Mouse (Mus musculus) neural tube, embryonic 11.5 days (tissue): Measurements from ENCODE around the gene Gm36079. TPM values are rescaled to one million over a fixed set of nuclear protein-coding genes. Genes with fewer than 3 reads are reported as not detected.
"Not testable (repeated sequence)": the region's sequence is repeated elsewhere in the genome, so short reads cannot be mapped to it uniquely, and the experiment has no call there.

ENCODE experiments used
- ATAC-seq: fragments of 200-750 bp; cut with Nextera tagmentation; 2 replicates; pipeline ENCODE4 v1.8.0; 2017; ENCODE audit warnings: moderate number of reproducible peaks, mild to moderate bottlenecking, moderate TSS enrichment, moderate library complexity; ENCODE audit not compliant: insufficient read depth, low FRiP score, low TSS enrichment
- DNase-seq: peaks from one replicate; pipeline ENCODE4 v3.0.0-alpha.2; 2015; ENCODE audit warnings: low spot score
- H3K27ac ChIP-seq: fragments of 300-500 bp; sonication (generic); 2 replicates; pipeline ENCODE4 v1.5.1; 2014; ENCODE audit warnings: low read depth, mild to moderate bottlenecking, low read length
- H3K27me3 ChIP-seq: fragments of 300-500 bp; sonication (generic); 2 replicates; pipeline ENCODE4 v1.6.1; 2014; ENCODE audit warnings: mild to moderate bottlenecking, low read length, mixed read lengths; ENCODE audit not compliant: control insufficient read depth, insufficient read depth
- H3K36me3 ChIP-seq: fragments of 300-500 bp; sonication (generic); 2 replicates; pipeline ENCODE4 v1.6.1; 2014; ENCODE audit warnings: mild to moderate bottlenecking, low read length, moderate library complexity, mixed read lengths; ENCODE audit not compliant: control insufficient read depth, insufficient read depth
- H3K4me1 ChIP-seq: fragments of 300-500 bp; sonication (generic); 2 replicates; pipeline ENCODE4 v1.6.1; 2014; ENCODE audit warnings: low read length, mixed read lengths; ENCODE audit not compliant: control insufficient read depth, insufficient read depth
- H3K4me2 ChIP-seq: fragments of 300-500 bp; sonication (generic); 2 replicates; pipeline ENCODE4 v1.6.1; 2014; ENCODE audit warnings: low read depth, mild to moderate bottlenecking, moderate library complexity
- H3K4me3 ChIP-seq: fragments of 300-500 bp; sonication (generic); 2 replicates; pipeline ENCODE4 v1.5.1; 2014; ENCODE audit warnings: low read depth, low read length
- H3K9ac ChIP-seq: fragments of 300-500 bp; sonication (generic); 2 replicates; pipeline ENCODE4 v1.6.1; 2014; ENCODE audit warnings: mild to moderate bottlenecking, low read length
- H3K9me3 ChIP-seq: fragments of 300-500 bp; sonication (generic); 2 replicates; pipeline ENCODE4 v1.6.1; 2016; ENCODE audit warnings: low read length; ENCODE audit not compliant: control insufficient read depth
- WGBS: fragments of 180-500 bp; shearing (Covaris S2); extraction: QIAGEN DNeasy Blood & Tissue Kit; methylation state at CpG from one replicate; pipeline ENCODE4 v1.1.7; 2014; 5-methylcytosine and 5-hydroxymethylcytosine counted together
- polyA plus RNA-seq: library from polyadenylated mRNA; unstranded; fragments of >200 nt; fragmentation: Nextera tagmentation; extraction: Ambion mirVana; gene quantifications from 2 replicates; pipeline ENCODE4 v1.2.1, GENCODE M21; 2014

Gene Gm36079
- polyA plus RNA-seq, 1 experiment from 2014 or later, result not detected

- not testable (repeated sequence) for ATAC-seq, H3K9ac ChIP-seq, H3K9me3 ChIP-seq, H3K4me3 ChIP-seq, H3K4me2 ChIP-seq, H3K36me3 ChIP-seq, H3K4me1 ChIP-seq, H3K27ac ChIP-seq
- peak; percentile 9 for DNase-seq
- peaks cover 12% of the 10 kb centered on the region for H3K27me3 ChIP-seq
- WGBS, result under 1% methylated on average over 10 of the region's 11 CpGs
These were observed 557 bp upstream of the Gm36079 start for GRCm38 (mm10) chr13:120027368-120027767.

- not testable (repeated sequence) for H3K9me3 ChIP-seq, H3K4me1 ChIP-seq, DNase-seq, H3K4me3 ChIP-seq, H3K4me2 ChIP-seq, H3K9ac ChIP-seq, H3K36me3 ChIP-seq, H3K27ac ChIP-seq
- H3K27me3 ChIP-seq, result peaks cover 12% of the 10 kb centered on the region
- WGBS, result 0% methylated on average over 3 of the region's 13 CpGs
- peak; percentile 50; the same call in 1 of the 2 replicates for ATAC-seq
These were observed 438 bp downstream of the Gm36079 start for GRCm38 (mm10) chr13:120026373-120026772.

GRCm38 (mm10) chr13:120025576-120025975 lies 1.2 kb downstream of the Gm36079 start:
- peak; percentile 4 for DNase-seq
- H3K36me3 ChIP-seq, H3K4me3 ChIP-seq, H3K9ac ChIP-seq, ATAC-seq, H3K4me1 ChIP-seq, H3K27ac ChIP-seq, H3K4me2 ChIP-seq, H3K9me3 ChIP-seq: not testable (repeated sequence)
- H3K27me3 ChIP-seq, result peaks cover 12% of the 10 kb centered on the region
- WGBS, result 10% methylated on average over 4 of the region's 4 CpGs

GRCm38 (mm10) chr13:120025004-120025403 lies 1.8 kb downstream of the Gm36079 start:
- H3K27ac ChIP-seq, H3K4me3 ChIP-seq, H3K4me1 ChIP-seq, H3K4me2 ChIP-seq, H3K9me3 ChIP-seq, ATAC-seq, H3K9ac ChIP-seq, H3K36me3 ChIP-seq: not testable (repeated sequence)
- peaks cover 12% of the 10 kb centered on the region for H3K27me3 ChIP-seq
- DNase-seq, result peak; percentile 10
- 3% methylated on average over 19 of the region's 21 CpGs for WGBS

- not testable (repeated sequence) for H3K4me3 ChIP-seq, H3K9ac ChIP-seq, ATAC-seq, H3K4me2 ChIP-seq, H3K4me1 ChIP-seq, H3K27ac ChIP-seq, H3K36me3 ChIP-seq, H3K9me3 ChIP-seq
- H3K27me3 ChIP-seq, result peaks cover 12% of the 10 kb centered on the region
- peak; percentile 7 for DNase-seq
- WGBS, result 8% methylated on average over 9 of the region's 9 CpGs
These were observed 2.2 kb downstream of the Gm36079 start for GRCm38 (mm10) chr13:120024581-120024980.

GRCm38 (mm10) chr13:120021477-120021876 lies 5.3 kb downstream of the Gm36079 start:
- not testable (repeated sequence) for H3K4me3 ChIP-seq, H3K27ac ChIP-seq, H3K4me2 ChIP-seq, H3K36me3 ChIP-seq, DNase-seq, H3K9ac ChIP-seq, H3K4me1 ChIP-seq, H3K9me3 ChIP-seq
- WGBS, result no CpG with 5 or more reads among the region's 1 CpGs
- ATAC-seq, result peak; percentile 31; the same call in 1 of the 2 replicates
- H3K27me3 ChIP-seq, result peaks cover 12% of the 10 kb centered on the region

- not testable (repeated sequence) for H3K4me3 ChIP-seq, H3K4me2 ChIP-seq, H3K36me3 ChIP-seq, H3K27ac ChIP-seq, H3K27me3 ChIP-seq, H3K9ac ChIP-seq, H3K9me3 ChIP-seq, H3K4me1 ChIP-seq
- DNase-seq (peak; percentile 4), ATAC-seq (peak; percentile 45; the same call in 1 of the 2 replicates)
- WGBS, result 6% methylated on average over 8 of the region's 32 CpGs
These were observed 11.3 kb downstream of the Gm36079 start for GRCm38 (mm10) chr13:120015348-120016007.

GRCm38 (mm10) chr13:120013962-120014361 lies 12.8 kb downstream of the Gm36079 start:
- no CpG with 5 or more reads among the region's 2 CpGs for WGBS
- not testable (repeated sequence) for H3K27ac ChIP-seq, H3K4me2 ChIP-seq, H3K4me3 ChIP-seq, DNase-seq, H3K27me3 ChIP-seq, H3K36me3 ChIP-seq, H3K9me3 ChIP-seq, ATAC-seq, H3K4me1 ChIP-seq, H3K9ac ChIP-seq

- not testable (repeated sequence) for DNase-seq, ATAC-seq, H3K4me3 ChIP-seq, H3K9ac ChIP-seq, H3K4me2 ChIP-seq, H3K9me3 ChIP-seq, H3K4me1 ChIP-seq, H3K36me3 ChIP-seq, H3K27ac ChIP-seq, H3K27me3 ChIP-seq
- no CpG with 5 or more reads among the region's 5 CpGs for WGBS
These were observed 13.3 kb downstream of the Gm36079 start for GRCm38 (mm10) chr13:120013544-120013943.
